28 mouse cellular contexts compared by ENCODE assay signal in the genomic region with DNA sequence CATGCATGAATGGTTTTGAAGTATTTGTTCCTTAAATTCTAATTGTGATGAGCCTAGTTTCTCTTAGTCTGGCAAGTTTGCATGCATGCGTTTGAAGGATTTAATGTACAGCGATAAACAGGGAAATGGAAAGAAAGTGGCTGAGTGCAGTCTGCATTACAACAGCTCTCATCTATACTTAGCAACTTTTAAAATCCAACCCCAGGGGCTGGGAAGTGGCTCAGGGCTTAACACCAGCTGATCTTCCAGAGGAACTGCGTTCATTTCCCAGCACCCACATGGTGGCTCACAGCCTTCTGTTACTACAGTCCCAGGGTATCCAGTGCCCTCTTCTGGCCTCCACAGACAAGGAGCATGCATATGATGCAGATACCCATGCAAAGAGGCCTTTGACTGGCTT.
"Had no signal": no experiment of that assay in that cellular context is flagged by ENCODE, and none has a peak within 500 bp of the region (broad histone marks: within the 10 kb centered on the region; RNA-seq: fewer than 3 reads in every experiment).

No protein-coding gene starts in this region.

- ATAC-seq: forebrain, embryonic 13.5 days; forebrain, embryonic 14.5 days; forebrain, embryonic 15.5 days; forebrain, embryonic 16.5 days; forebrain, postnatal 0 days had no signal

- H3K27ac ChIP-seq: embryonic facial prominence, embryonic 10.5 days; embryonic facial prominence, embryonic 12.5 days; embryonic facial prominence, embryonic 13.5 days; embryonic facial prominence, embryonic 15.5 days; forebrain, embryonic 10.5 days; forebrain, embryonic 12.5 days; forebrain, embryonic 13.5 days; forebrain, embryonic 15.5 days; gastrocnemius, adult 2 months; heart, adult 2 months had no signal

- H3K4me3 ChIP-seq: embryonic facial prominence, embryonic 10.5 days; embryonic facial prominence, embryonic 12.5 days; embryonic facial prominence, embryonic 13.5 days; embryonic facial prominence, embryonic 15.5 days; erythroblast, embryonic 14.5 days; forebrain, embryonic 10.5 days; forebrain, embryonic 12.5 days; forebrain, embryonic 13.5 days; forebrain, embryonic 15.5 days; gastrocnemius, adult 2 months; heart, adult 2 months had no signal

- H3K36me3 ChIP-seq: embryonic facial prominence, embryonic 10.5 days; embryonic facial prominence, embryonic 12.5 days; embryonic facial prominence, embryonic 13.5 days; embryonic facial prominence, embryonic 15.5 days; forebrain, embryonic 10.5 days; forebrain, embryonic 12.5 days; forebrain, embryonic 15.5 days had no signal

- H3K9ac ChIP-seq: embryonic facial prominence, embryonic 12.5 days; embryonic facial prominence, embryonic 13.5 days; embryonic facial prominence, embryonic 15.5 days; forebrain, embryonic 12.5 days; forebrain, embryonic 13.5 days; forebrain, embryonic 15.5 days; forebrain, postnatal 0 days had no signal

- H3K27me3 ChIP-seq: embryonic facial prominence, embryonic 12.5 days; embryonic facial prominence, embryonic 13.5 days; embryonic facial prominence, embryonic 15.5 days; forebrain, embryonic 12.5 days; forebrain, embryonic 13.5 days; forebrain, embryonic 15.5 days had no signal

- H3K9me3 ChIP-seq: embryonic facial prominence, embryonic 10.5 days; embryonic facial prominence, embryonic 12.5 days; embryonic facial prominence, embryonic 13.5 days; embryonic facial prominence, embryonic 15.5 days; forebrain, embryonic 10.5 days; forebrain, embryonic 12.5 days; forebrain, embryonic 13.5 days; forebrain, embryonic 15.5 days had no signal

- H3K4me2 ChIP-seq: embryonic facial prominence, embryonic 12.5 days; embryonic facial prominence, embryonic 13.5 days; embryonic facial prominence, embryonic 15.5 days; forebrain, embryonic 12.5 days; forebrain, embryonic 13.5 days; forebrain, embryonic 15.5 days had no signal

- DNase-seq: cerebellum, adult 2 months; cerebellum, adult 8-10 months; cerebellum, adult 9-10 months; cerebellum, adult 9-11 months; cerebellum, postnatal 10 days; cerebellum, postnatal 14 days; cerebellum, postnatal 25 days; cerebellum, postnatal 36 days; embryo, embryonic 11 days; forebrain, postnatal 0 days; gastrocnemius, adult 2 months; gastrocnemius, postnatal 10 days; gastrocnemius, postnatal 14 days; gastrocnemius, postnatal 25 days; gastrocnemius, postnatal 36 days; heart, adult 18-20 months; heart, adult 2 months had no signal
